Mouse (Mus musculus): ENCODE data around the gene Cmah. TPM values are rescaled to one million over a fixed set of nuclear protein-coding genes. Genes with fewer than 3 reads are reported as not detected.

Cmah gene
- total RNA-seq, 1 experiment from 2014 or later: 208 TPM

DNA sequence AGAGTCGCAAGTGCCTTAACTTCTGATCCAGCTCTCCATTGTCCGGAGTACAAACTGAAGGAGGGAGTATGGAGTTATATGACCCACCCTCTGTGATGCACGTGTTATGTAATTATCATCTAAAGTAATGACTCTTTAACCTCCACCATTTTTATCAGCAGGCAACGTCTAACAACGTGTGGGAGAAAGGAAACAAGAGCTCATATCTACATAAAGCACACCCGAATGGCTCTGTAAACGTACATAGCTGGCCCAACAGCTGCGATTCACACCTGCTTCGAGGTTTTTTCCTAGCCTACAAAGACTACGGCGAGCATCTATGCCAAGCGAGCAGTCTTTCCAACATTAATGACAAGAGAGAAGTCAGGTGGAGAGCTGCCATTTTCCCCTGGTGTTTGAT lies 169.8 kb downstream of the Cmah start:
- ATAC-seq (ENCODE audit: extremely low read depth, insufficient number of reproducible peaks, low FRiP score, poor library complexity, severe bottlenecking): no peak

DNA sequence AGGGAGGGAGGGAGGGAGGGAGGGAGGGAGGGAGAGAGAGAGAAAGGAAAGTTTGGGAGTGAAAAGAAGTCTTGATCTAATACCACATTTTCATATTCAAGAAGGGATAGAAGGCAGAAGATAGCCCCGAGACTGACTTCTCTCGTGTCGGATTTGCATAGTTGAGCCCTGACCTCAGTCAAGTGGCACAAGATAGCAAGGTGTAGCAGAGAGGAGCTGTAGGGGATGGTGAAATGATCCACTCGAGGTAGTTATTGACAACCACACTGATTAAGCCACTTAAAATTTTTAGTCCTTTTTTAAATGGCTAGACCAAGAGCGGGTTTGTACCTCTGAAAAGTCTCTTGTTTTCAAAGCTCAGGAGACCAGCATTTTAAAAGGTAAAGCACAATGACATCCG lies 171.1 kb downstream of the Cmah start:
- no peak for ATAC-seq (ENCODE audit: extremely low read depth, insufficient number of reproducible peaks, low FRiP score, poor library complexity, severe bottlenecking)

DNA sequence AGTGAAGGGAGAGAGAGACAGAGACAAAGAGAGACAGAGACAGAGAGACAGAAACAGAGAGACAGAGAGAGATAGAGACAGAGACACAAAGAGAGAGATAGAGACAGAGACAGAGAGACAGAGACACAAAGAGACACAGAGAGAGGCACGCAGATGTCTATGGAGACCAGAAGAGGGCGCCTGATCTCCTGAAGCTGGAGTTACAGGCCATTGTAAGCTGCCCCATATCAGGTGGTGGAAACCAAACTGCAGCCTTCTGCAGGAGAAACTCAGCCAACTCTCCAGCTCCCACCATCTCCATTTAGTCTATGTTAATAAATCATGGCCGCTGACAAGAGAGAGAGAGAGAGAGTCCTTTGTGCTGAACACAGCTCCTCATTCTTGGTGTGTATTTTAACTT lies 172.3 kb downstream of the Cmah start:
- ATAC-seq (ENCODE audit: extremely low read depth, insufficient number of reproducible peaks, low FRiP score, poor library complexity, severe bottlenecking): peak; percentile 78; the same call in 1 of the 2 replicates

DNA sequence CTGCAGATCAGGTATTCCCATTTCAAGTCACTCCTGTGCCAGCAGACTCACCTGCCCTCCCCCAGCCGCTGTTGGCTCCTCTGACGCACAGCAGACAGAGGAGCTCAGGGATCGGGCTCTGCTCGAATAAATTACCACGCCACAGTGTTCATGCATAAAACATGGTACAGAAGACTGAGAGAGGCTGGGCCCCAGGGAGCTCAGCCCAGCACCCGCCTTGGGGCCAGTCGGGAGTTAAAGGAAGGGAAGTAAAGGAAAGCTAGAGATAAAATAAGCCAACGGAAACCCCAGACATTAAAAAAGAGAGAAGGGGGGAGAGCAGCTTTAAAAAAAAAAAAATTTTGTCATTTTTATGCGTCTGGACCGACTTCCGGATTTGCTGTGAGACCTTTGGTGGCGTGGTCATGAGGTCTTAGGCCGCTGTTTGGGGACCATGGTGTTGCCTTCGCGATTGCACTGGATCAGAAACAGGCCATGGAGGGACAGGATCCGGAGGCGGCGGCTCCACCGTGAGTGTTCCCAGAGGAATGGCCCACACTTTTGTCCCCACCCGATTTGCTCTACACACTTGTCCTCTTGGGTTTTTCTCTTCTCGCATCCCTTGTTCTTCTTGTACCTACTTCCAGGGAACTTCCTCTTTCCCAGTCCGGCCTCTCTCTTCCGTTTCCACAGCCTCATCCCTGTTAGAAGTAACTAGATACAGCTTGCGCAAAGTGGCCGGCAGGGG lies 174.1 kb downstream of the Cmah start:
- ATAC-seq (ENCODE audit: extremely low read depth, insufficient number of reproducible peaks, low FRiP score, poor library complexity, severe bottlenecking): no peak

DNA sequence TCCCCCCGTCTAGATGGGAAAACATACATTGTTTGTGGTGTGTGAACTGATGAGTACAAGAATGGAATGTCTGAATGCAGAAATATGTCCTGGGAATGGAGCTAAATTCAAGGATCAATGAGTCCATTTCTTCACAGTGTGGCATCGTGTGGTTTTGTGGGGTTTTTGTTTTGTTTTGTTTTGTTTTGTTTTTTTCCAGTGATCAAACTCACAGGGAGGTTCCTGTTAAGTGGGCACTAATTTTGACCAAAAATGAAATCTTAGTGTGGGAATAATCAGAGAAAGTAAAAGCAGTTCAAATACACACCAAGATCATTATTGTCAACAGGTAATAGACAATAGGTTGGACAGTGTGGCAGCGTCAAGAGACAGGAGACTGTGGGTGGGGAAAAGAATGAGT lies 174.7 kb downstream of the Cmah start:
- ATAC-seq (ENCODE audit: extremely low read depth, insufficient number of reproducible peaks, low FRiP score, poor library complexity, severe bottlenecking): no peak

DNA sequence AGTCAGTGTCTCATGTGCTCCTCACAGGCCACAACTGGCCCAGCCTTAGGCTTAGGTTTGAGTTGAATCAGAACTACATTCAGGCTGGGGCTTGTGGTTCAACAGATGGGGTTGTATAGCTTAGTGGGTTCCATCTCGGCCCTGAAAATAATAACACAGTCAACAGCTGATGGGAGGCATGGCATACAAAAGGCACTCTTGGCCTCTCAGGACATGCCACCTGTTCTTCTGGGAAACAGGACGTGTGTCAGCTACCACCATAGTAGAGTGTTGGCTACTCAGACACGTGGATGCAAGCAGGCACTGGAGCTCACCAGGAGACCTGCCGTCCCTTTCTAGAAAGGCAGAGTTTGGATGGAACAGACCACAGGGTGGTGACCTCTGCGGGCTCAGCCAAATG lies 178.6 kb downstream of the Cmah start:
- no peak for ATAC-seq (ENCODE audit: extremely low read depth, insufficient number of reproducible peaks, low FRiP score, poor library complexity, severe bottlenecking)

DNA sequence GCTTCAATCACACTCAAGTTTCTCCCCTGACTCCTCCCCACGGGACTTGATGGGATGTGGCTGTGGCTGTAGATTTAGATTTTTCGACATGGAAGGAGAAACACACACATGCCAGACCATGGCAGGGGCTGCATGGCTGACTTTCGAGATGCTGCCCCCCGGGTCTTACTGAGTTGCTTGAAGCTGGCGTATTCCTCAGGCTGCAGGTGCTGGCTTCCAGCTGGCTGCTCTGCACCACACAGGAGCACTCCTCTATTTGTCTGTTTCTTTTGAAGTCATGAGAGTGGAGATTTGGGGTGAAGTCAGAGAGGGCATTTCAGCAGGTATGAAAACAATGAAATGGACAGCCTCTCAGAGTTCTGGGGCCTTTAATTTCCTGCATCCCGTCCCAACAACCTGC lies 180.0 kb downstream of the Cmah start:
- no peak for ATAC-seq (ENCODE audit: extremely low read depth, insufficient number of reproducible peaks, low FRiP score, poor library complexity, severe bottlenecking)

DNA sequence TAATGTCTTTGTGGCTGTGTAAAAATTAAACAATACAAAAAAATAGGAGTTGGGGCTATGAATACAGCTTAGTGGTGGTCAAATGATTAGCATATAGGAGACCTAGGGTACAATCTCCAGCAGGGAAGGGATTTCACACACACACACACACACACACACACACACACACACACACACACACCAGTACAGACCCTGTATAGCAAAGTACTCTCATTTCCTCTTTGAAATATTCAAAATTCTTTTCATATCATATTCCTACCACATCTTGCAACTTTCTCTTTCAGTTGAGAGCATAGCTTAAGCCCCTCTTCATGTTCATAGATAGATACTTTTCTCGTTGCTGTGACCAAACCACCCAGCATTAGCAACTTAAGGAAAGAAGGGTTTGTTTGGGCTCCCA lies 181.7 kb downstream of the Cmah start:
- no peak for ATAC-seq (ENCODE audit: extremely low read depth, insufficient number of reproducible peaks, low FRiP score, poor library complexity, severe bottlenecking)

DNA sequence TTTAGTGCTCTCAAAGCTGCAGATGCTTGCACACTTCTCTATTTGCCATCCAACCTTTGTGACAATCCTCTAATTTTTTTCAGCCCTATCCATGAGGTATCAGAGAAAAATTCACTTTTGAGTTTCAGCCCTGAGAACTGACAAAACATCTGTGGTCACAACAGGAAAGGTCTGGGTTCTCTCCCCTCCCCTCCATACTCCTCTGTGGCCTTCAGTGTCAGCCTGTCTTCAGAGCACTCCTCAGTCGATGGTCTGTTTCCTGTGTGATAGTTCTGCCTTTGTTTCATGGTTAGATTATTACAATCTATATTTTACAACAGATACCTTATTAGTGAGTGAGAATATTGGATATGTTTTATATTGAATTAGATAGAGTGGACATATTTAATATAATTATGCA lies 184.2 kb downstream of the Cmah start:
- ATAC-seq (ENCODE audit: extremely low read depth, insufficient number of reproducible peaks, low FRiP score, poor library complexity, severe bottlenecking): no peak

DNA sequence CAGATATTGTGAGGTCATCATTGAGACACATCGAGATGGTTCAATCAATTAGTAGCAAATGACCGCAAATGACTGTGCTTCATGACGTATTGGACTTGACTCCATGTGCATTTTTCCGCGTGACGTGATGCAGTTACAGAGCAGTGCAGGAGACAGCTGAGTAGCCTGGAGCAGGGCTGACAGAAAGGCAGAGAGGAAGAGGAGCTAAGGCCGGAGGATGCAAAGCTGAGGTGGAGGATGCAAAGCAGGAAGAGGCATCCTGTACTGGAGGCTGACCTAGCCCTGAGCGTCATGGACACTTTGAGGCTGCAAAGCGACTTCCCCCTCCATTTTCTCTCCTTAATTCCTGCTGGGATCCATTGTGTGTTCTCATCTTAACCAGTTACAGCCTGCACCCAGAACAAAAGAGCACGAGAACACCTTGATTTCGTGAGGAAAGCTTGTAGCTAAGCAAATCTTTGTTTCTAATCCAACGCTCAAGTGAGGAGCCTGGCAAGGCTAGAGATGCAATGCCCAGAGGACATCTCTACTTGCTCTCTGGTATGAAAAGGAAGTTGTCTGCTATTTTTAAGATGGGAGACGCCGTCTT lies 184.8 kb downstream of the Cmah start:
- no peak for ATAC-seq (ENCODE audit: extremely low read depth, insufficient number of reproducible peaks, low FRiP score, poor library complexity, severe bottlenecking)

DNA sequence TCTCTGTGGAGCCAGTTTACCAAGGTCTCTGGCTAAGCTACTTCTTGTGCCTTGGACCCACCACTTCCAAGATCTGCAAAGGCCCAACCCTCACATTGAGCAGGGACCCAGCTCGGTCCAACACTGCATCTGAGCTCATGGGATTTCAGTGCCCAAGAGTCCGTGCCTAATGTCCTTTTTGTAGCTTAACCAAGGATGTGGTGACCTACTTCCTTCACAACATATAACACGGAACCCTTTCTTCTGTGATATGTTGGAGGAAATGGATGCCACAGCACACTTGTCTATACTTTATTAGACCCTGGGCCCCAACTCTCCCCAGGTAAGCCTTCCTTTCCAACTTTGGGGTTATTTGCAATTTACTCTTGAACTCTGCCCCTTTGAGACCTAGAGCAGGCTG lies 186.5 kb downstream of the Cmah start:
- ATAC-seq (ENCODE audit: extremely low read depth, insufficient number of reproducible peaks, low FRiP score, poor library complexity, severe bottlenecking): no peak

DNA sequence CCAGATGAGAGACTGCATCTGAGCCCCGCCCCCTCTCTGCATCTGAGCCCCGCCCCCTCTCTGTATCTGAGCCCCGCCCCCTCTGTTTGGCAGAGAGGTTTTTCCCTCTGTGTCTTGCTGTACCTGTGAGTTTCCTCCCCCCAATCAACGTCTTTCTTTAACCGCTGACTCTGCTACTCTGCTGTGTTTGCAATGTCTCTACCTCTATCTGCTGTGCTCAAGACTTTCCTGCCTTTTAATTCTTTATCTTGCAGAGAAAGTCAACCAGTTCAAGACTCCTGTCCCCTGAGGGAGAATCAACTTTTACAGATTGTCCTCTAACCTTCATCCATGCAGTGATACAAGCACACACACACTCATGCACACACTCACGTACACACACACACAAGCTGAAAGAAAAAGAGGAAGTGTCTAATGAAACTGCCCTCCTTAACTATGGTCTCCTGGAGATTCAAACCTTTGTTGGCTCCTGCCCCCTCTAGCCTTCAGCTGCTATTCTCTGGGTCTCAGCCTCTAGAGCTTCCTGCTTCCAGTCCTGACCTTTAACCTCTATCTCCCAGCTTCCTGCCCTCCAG lies 188.0 kb downstream of the Cmah start:
- ATAC-seq (ENCODE audit: extremely low read depth, insufficient number of reproducible peaks, low FRiP score, poor library complexity, severe bottlenecking): peak; percentile 52; the same call in 1 of the 2 replicates

DNA sequence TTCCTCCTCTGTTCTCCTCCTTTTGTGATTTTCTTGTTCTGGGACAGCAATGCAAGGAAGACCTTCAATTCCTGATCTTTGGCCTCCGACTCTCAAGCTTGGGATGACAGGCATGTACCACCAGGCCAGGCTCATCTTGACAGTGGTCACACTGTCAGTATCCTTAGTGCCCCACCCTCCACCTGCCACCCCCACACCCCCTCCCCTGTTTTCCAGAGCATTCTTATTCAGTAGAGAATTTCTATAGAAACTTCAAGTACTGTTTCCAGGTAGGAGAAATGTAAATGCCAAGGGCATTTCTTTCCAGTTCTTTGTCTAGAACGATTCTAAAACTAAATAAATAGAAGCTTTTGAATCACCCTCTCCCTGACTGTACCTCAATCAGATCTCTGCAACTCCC lies 190.6 kb downstream of the Cmah start:
- no peak for ATAC-seq (ENCODE audit: extremely low read depth, insufficient number of reproducible peaks, low FRiP score, poor library complexity, severe bottlenecking)

DNA sequence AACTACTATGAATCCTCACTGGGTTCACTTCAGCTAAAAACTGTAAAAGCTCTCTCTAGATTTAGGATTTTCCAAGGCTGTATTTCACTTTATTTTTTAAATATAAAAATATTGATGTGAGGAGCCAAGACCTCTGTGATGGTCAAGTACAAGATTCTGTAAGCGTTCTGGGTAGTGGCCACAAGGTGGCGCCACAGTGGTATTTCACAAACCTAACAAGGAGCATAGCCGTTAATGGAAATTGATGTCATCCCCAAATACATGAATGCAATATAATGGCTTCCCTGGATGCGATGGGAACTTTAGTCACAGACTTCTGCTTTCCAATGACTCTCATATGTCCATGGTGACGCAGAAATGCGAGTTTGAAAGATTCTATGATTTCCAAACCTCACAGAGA lies 191.7 kb downstream of the Cmah start:
- ATAC-seq (ENCODE audit: extremely low read depth, insufficient number of reproducible peaks, low FRiP score, poor library complexity, severe bottlenecking): peak; percentile 49; the same call in 1 of the 2 replicates

DNA sequence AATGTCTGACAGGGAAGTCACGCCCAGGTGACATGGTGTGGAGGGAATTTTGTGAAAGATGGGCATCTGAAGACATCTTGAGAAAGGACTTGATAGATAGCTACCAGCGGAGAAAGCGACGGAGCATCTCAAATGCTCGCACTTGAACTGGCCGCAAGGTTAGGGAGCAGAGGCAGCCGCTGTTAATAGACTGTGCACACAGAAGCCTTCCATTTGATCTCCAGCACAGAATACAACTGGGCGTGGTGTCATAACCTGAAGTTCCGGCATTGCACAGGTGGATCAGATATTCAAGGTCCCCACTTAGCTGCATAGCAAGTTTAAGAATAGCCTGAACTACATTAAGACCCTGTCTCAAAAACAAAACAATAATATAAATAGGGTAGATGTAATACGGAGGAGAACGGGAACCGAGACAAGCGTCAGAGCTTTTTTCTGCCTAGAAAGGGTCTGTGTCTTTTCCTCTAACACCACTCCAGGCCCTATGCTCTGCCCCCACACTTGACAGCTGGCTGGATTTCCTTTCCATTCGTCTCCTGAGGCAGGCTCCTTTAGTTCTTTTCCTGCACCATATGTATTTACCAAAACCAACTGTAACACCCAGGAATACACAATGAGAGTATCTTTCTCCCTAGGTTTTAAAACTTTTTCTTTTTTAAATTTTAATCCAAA lies 192.9 kb downstream of the Cmah start:
- no peak for ATAC-seq (ENCODE audit: extremely low read depth, insufficient number of reproducible peaks, low FRiP score, poor library complexity, severe bottlenecking)

DNA sequence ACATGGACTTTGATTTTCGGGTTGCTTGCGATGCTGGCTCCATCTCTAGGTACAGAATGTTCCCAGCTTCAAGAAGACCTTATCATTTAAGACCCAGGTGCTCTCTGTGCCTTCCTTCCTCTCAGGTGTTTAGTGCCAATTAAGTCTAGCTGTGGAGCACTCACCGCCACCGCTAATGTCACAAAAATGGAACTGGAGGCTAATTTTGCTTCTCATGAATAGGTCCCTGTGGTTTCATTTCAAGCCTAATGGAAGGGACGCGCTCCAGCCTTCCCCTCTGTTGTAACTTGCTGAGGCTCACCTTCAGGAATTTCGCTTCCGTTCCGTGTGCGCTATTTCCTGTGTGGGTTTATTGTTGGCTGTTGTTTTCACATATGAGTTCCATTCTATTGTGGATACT lies 193.6 kb downstream of the Cmah start:
- no peak for ATAC-seq (ENCODE audit: extremely low read depth, insufficient number of reproducible peaks, low FRiP score, poor library complexity, severe bottlenecking)

DNA sequence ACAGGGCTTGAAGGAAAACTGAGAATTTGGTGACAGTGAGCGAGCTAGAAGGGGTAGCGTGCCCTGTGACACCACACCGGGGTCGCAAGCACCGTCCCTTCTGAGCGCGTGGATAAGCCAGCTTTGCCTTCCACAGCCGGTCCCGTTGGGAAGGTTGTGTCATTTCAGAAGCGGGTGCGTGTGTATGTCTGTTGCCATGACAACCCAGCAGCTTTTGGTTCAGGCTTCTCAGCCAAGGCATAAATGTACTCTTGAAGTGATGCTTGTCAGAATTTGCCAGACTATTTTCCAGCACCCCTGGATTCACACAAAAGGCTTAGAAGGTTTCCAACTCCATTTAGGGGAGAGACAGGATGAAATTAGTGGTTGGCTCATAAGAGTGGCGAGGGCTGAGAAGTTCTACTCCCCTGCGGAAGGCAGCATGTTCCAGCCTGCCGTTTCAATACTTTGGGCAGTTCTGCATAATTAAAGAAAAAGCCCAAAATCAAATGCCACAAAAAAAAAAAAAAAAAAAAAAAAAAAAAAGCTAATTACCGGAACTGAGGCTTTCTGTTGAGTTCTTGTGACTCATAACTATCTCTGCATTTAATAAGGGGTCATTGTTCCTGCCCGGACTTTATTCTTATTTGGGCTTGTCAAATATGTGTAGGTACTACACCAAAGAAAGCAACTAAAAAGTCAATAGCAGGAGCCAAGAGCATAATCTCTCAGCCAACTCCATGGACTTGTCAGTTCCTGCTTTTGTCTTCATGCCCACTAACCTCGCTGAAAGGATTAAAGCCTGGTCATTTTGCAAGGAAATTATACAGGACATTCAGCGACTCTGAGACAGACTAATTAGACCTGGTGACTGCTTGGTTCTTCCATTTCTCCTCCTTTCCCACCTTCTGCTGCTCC lies 194.5 kb downstream of the Cmah start:
- no peak for ATAC-seq (ENCODE audit: extremely low read depth, insufficient number of reproducible peaks, low FRiP score, poor library complexity, severe bottlenecking)

DNA sequence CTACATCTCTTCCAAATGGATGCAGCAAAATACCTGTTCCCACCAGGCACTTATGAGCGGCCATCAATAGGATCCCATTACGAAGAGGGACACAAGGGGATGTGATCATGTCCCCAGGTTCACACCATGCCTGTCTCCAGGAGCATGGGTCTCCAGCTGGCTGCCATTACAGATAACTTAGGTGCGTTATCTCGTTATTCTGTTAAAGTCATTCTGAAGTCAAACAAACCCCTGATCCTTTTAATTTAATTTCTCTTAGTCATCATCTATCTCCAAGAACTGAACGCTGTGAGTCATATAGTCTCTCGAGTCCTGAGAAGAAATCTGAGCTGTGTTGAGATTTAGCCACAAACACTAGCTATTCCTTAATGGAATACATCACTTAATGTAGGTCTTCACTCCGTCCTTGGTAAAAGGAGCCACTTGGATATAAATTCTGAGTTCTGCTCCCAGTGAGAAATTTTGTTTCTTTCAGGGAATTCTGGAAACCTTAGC lies 195.2 kb downstream of the Cmah start:
- ATAC-seq (ENCODE audit: extremely low read depth, insufficient number of reproducible peaks, low FRiP score, poor library complexity, severe bottlenecking): no peak

Data from neutrophil, adult 5-6 weeks (primary cell).